Mouse (Mus musculus) A20 (cell line): ENCODE measurements at regions not wholly inside any gene's neighbourhood (a gene's known extent, or its start where the extent isn't known, plus 50 kb on each side); places are given as distances from the start of the nearest gene placed in this dataset.
A peak's percentile ranks its signal among the peaks of the same experiment; 100 is the strongest.

ENCODE experiments used
- DNase-seq: peaks from one replicate; pipeline ENCODE4 v3.0.0-alpha.2; 2011; ENCODE audit warnings: low read depth, low spot score

DNA sequence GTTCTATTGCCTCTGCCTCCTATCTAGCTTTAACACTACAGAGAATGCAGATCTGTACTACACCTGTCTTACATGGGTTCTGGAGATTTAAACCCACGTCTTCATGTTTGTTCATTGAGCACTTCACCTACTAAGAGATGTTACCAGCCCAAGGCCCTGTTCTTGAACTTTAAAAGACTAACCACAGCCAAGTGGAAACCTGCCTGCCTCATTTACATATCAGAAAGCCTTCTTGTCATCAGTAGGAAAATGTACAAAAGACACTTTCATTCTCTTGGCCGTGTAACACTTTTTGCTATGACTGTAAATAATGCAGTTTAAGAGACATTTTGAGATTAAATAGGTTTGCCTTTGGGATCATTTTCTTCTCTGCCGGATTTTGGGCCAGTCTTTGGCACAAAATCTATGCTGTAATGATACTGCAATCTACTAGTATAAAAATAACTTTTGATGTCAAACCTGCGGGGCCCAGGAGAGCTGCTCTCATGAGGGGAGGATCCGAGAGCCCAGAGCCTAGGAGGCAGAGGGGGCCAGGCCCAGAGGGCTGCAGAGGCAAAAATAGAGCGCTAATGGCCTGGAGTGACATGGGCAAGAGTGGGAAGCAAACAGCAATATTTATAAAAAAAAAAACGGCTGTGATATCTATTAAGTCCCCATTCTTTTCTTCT is 318.4 kb upstream of the Myo3a start:
- DNase-seq, result peak; percentile 3

DNA sequence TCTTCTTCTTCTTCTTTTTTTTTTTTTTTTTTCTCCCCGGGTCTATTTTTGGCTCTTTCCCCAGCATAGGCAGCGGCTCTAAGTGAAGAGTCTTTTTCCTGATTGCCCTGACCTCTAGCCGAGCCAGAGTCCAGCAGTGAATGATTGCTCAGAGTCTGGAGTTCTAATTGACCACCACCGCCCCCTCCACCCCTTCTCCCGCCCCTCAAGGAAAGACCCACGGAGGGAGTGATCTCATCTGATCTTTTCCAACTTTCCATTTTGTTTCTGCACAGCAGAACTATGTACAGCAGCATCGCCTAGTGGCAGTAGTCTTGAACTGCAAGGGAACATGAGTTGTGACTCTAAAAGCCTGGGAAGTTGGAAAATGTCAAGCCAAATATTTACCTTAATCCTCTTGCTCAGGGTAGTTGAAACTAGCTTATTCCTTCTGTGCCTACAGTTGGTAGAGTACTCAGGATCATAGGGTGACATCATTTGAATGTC is 317.8 kb upstream of the Myo3a start:
- DNase-seq, result peak; percentile 52

DNA sequence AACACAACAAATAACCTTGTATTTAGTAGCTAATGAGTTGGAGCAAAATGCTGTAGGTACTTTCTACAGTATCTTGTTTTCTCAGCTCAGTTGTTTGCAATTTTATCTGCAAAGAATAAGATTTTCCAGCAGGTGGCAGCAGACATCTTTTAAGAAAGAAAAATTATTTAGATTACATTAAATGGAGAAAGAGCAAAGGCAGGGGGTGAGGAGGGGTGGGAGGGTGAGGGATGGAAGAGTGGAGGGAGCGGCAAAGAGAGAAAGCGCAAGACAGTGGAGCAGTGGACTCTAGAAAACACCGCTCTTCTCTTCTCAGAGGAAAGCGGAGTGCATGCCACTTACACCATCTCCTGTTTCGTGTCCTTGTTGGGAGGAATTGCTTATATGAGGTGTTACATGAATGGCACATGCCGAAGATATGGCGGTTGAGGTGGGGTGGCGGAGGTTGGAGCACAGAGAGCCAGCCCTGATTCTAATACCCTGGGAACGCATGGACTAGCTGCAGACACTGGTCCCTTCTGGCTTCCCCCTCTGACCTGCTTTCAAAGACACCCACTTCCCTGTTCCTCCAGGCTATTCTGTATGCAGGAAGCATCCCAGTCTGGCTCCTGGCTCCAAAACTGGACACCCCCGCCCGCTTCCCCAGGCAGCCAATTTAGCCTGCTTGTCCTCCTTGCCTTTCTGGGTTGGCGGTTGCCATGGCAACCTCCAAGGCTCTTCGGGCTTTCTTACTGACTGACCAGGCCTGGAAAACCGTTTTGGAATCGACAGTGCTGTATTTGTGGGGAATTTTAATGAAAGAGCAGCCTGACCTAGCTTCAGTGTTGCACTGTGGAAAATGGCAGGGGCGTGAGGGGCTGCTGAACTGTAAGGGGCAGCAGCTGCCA is 309.3 kb upstream of the Myo3a start:
- peak; percentile 10 for DNase-seq

DNA sequence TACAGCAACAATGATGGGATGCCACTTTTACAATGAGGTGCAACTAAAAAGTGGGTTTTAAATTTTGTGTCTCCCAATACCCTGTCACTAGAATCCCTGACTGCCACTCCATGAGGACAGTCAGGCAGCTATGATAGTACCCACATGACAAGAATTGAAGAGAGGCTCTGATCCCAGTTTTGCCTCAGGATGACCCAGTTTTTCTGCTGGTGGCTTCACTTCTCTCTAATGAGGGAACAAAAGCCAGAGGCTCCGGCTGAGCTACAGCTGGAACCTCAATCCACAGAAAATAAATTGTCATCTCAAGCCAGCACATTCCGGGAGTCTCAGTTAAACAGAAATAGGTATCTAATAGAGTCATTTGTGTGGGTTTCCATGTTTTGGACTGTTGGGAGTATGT is 308.2 kb upstream of the Myo3a start:
- DNase-seq, result no peak

DNA sequence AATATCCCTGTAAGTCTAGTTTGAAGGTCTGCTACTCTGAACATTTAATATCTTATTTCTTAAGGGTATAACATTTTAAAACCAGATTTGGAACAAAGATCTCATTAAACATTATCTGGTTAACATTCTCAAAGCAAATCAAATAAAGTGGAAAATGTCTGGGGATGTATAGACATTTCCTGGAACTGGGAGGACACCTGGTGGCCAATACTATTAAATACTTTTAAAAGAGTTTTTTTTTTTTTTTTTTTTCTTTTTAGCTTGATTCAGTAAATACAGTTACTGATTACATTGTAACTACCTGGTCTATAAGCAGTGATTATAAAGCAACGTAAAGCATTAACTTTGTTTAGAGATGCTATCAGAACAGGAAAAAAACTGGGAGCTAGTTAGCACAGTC is 299.6 kb upstream of the Myo3a start:
- peak; percentile 10 for DNase-seq

DNA sequence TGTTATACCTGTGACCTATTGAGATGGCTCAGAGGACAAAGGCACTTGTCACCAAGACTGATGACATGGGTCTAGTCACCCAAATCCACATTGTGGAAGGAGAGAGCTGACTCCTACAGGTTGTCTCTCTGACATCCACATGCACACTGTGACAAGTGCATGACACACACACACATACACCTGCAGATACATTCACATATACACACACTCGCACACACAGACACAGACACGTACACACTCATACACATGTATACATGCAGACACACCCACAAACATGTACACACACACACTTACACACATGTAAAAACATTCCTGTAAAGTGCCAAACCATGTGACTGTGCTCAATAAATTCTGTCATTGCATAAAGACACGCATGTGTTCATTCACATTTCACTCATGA is 287.3 kb upstream of the Myo3a start:
- DNase-seq, result no peak

DNA sequence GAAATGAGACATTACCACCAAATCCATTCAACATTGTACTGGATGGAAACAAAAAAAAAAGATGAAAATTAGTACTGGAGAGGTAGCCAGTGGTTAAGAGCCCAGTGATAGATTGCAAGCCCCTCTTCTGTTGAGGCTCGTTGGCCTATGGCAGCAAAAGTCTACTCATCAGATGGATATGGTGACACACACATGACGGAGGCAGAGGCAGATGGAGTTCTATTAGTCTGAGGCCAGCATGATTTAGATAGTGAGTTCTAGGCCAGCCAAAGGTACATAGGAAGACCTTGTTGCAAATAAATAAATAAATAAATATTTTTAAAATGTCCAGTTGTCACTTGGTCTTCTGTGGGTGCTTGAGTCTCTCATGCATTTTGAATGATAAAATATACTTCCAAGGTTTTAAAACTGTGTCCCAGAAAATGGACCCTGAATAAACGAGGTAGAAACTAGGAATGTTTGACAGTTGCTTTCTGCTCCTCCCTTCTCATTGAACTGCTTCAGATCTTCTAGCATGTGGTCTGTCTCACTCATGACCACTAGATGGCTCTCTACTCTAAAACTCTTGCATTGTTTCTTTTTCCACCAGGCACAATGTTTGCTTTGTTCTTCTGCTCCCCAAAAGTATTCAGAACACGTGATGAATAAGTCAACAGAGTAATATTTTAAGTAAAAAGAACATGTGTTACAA is 286.4 kb upstream of the Myo3a start:
- DNase-seq, result peak; percentile 36

DNA sequence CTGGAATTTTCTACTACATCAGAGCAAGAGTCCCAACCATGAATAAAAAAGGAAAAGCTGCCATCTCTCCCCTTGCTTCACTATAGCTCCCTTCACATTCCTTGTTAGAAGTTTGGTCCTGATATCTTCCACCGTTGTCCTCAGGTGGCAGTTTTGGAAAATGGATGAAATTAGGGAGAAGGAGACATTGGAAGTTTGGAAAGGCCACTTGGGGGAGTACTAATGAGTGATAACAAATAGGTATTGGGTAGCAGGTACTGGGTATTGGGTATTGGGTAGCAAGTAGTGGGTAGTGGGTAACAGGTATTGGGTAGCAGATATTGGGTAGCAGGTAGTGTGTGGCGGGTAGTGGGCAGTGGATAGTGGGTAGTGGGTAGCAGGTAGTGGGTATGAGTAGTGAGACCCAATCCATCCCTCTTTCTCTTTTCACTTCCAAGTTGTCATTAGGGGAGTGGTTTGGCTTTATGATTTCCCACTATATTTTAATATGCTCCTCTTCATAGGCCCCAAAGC is 285.8 kb upstream of the Myo3a start:
- DNase-seq, result no peak

DNA sequence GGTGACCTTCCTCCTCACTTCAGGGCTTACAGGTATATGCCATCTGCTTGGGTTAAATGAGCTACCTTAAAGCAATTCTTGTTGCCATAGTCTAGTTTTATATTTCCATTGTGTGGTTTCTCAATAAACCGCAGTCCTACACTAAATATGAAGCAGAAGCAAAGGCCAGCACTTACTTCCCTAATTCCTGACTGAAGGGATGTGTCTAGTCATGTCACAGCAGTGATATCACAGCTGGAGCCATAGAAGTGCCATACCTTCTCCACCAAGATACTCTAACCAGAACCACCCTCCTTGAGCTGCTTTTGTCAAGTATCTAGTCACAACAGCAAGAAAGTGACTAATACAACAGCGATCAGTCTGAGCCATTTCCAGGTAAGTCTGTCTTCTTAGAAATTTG is 283.6 kb upstream of the Myo3a start:
- DNase-seq, result no peak

DNA sequence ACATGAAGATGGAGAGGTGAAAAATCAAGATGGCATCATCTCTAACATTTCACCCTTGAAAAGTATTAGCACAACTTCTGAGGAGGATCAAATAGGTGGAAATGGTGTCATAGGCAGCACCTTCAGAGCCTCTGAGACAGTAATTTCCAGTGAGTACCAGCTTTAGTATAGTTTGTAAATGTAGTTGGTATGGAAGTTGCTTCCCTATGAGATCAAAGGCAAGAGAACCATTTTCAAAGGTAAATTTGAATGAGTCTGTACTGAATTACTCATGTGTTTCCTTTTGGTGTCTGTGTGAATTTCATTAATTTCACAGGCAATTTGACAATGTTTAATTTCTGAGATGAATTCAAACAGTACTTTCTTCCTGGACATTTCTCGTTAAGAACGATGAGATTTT is 280.8 kb upstream of the Myo3a start:
- DNase-seq, result no peak

DNA sequence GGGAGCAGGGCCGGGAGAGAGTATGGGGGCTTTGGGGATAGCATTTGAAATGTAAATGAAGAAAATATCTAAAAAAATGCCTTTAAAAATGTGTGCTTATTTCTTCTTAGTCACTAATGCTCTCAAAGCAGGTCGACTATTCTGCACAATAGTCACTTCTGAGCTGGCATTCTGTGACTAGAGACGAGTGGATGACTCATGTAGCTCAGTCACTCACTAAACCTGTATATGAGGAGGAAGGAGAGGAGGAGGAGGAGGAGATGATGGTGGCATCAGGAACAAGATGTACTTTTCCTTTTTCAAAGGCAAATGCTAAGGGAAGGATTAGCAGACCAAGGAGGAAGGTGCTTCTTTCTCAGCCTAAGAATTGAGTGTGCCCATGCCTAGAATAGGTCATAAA is 276.0 kb upstream of the Myo3a start:
- no peak for DNase-seq

DNA sequence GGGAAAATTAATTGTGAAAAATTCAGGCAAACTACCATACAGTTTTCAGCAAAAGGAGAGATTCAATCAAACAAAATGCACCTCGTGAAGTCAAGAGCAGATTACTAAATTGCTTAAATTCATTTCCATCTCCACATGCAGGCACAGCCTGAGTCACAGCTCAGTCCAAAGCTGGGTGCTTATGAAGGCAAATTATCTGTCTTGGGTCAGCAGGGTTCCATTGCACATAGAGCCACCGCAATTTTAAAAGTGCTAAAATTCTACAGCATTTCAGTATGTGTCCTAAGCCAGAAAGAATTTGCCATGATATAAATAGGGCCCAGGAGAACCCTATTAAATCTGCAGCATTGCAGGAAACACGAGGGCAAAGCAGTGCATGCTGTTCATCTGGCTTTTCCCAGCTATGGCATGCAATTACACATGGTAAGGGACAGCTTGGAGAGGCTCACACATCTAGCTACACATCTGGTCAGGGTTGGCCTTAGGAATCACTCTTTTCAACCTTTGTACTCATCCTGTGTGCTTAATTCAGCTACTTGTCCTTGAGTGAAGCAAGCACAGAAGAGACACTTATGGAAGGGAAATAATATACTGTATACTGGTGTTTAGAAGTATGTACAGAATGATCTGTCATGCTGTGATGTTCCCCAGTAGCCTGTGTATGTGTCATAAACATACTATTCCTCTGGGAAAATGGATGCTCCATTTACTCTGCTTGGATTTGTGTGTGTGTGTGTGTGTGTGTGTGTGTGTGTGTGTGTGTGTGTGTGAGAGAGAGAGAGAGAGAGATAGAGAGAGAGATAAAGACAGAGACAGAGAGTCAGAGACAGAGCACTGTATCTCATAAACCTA is 271.0 kb upstream of the Myo3a start:
- no peak for DNase-seq

DNA sequence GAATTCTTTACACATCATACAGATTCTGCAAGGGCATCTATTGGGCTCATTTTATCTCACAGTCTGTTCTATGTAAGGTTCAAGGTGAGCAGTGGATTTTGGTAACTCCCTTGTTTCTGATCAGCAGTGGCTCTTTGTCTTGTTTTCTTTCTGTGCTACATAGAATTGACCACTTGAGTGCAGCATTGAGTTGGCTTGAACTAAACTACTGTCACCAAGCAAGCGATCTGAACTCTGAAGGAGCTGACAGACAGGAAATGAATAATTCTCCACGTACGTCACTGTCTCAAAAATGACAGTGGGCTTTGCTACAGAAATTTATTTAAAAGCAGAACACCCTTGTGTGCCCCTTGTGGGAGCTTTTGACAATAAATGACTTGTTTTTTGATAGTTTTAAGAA is 268.9 kb upstream of the Myo3a start:
- DNase-seq, result peak; percentile 57

DNA sequence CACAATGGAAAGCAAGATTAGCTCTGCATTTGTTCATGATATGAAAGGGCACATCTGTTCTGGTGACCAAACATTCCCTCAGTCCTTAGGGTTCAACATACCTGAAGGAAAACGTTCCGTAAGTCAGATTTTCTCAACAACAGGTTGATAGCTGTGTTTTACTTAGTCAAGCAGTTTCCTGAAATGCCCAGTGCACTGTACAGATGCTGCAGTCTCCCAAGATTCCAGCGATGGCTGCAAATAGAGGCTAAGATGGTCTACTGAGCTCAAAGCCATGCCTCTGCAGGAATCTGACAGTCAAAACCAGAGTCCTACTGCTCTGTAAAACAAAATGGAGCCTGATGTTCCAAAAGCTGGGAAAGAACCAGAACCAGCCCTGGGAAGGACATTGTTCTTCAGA is 268.5 kb upstream of the Myo3a start:
- DNase-seq, result no peak

DNA sequence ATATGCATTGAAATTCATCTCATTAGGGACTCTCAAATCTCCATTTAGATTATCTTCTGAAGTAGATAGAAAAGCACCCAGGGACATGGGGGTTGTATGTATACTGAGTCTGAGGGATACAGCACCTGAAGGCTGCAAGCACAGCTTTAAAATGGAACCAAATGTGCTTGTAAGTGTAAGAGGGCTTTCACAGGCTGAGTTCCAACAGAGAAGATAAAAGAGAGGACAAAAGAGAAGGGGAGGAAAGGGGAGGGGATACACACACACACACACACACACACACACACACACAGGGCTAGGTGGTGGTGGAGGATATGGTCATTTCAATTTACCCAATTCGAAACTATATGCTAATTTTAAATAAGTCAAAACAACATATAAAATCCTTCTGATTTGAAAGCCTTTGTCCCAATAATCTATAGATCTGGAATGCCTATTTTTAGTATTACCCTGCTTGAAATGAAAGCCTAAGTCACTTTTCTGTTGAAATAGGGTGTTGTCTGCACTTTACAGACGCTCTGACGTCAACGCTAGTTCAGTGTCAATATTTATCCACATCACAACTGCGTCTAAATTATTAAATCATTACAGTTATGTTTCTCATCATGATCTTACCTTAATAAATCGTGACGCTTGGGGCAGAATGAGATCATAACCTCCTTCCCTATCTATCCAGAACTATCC is 263.8 kb upstream of the Myo3a start:
- no peak for DNase-seq

DNA sequence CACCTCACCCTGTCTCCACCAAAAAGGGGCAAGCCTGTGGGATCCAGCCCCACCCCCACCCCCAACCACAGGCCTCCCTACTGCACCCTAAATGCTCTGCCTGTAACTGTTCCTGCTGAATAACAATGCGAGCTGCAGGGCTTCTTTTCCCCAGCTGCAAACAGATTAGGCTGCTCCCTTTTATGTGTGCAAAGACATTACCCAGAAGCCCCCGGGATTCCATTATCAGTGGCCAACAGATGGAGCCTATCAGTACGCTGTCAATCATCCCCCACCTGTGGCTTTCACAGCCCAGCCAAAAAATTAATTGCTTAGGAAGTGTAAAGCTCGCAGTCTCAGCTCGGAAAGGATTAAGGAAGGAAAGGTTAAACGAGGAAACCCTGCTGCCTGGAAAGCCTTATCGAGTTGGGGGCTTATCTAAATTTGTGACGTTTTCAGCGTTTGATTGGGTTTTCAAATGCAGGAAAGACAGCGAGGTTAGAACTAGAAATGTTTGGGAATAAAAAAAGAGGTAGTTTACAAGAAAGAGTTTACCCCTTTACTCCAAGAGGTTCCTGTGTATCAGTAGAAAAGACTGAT is 263.2 kb upstream of the Myo3a start:
- DNase-seq, result no peak

DNA sequence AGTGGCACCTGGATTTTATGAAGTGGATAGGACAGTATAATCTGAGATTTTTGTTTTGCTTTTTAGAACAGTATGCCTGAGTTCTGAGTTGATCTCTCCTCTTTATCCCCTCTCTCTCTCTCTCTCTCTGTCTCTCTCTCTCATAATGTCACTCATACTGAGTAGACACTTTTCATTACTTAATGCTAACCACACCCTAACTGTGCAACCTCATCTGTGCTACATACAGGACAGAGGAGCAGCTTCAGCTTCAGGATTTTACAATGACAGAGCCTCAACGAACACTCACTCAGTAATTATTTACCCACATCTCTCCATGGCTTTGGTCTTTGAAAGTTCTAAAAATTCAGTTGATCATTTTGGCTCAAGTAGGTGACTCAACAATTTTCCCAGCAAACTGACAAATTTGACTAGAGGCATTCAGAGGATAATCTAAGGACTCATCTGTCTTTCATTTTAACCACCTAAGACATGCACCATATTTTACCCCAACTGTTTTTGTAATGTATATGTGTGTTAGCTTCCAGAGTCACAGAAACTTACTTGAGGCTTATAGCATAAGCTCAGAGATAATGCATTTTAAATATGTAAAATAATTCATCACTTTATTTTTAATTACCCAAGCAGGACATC is 256.4 kb upstream of the Myo3a start:
- DNase-seq, result no peak

DNA sequence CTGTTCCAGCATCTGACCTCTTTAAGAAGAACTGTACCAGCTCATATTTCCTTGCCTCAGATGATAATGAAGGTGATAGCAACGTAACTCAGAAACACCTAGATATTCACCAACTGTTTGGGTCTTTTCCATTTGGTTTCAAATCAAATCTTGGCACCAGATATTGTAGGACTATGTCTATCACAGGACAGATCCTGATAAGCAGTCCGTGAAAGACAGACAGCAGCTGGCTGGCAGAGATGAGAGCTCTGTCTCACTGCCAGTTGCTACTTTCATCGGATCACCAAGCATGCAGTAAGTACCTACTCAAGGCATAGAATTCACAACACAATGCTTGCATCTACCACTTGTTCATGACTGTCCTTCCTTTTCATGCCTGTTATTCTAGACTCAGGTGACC is 252.7 kb upstream of the Myo3a start:
- DNase-seq, result no peak

DNA sequence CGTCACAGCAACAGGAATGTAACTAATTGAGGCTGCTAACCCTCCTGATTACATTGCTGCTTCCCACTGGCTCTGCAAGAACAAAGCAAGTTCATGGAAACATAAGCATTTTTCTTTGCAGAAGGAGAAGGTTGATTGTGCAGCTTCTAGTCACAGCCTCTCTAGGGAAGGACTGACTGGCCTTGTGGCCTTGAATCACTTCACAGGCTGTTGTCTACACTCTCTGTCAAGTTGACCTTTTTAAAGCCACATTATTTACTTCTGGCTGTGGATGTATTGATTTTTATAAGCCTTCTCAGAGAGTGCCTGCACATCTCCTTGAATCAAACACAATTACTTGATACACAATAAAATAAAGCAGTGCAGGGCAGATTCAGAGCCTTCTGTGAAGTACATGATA is 251.8 kb upstream of the Myo3a start:
- DNase-seq, result no peak

DNA sequence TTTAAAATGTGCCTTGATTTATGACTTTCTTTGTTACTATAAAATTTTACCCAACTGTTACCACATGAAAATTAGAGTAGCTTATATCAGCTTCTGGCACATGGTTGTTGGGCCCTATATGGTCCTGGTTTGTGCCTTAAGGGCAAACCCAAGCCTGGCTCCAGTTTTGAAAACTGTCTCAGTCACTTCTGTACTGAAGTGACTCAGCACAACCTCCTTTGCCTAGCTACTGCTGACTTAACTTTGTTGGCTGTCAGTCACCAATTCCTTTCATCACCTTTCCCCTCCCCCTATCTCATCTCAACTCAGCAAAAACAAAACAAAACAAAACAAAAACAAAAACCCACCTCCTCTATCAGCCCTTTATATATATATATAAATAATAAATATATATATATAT is 251.0 kb upstream of the Myo3a start:
- no peak for DNase-seq
